Mouse (Mus musculus): ENCODE data around the gene Tmem11. TPM values are rescaled to one million over a fixed set of nuclear protein-coding genes. Genes with fewer than 3 reads are reported as not detected.
"Not testable (repeated sequence)": the region's sequence is repeated elsewhere in the genome, so short reads cannot be mapped to it uniquely, and the experiment has no call there.

Gene Tmem11
- polyA plus RNA-seq, 1 experiment: 55.5 TPM

GRCm38 (mm10) chr11:60871409-60871808, 7.7 kb downstream of the Tmem11 start:
- H3K27me3 ChIP-seq (ENCODE audit: control insufficient read depth, insufficient read depth, low read length): no peaks in the 10 kb centered on the region
- WGBS: 52% methylated on average over 4 of the region's 4 CpGs
- no peak overlapping the region for H3K27ac ChIP-seq (ENCODE audit: insufficient read depth, low read depth, low read length)
- no peak overlapping the region for H3K4me3 ChIP-seq (ENCODE audit: low read depth, low read length)
- H3K36me3 ChIP-seq (ENCODE audit: control insufficient read depth, insufficient read depth, low read length): peaks cover 8% of the 10 kb centered on the region
- peaks cover 3% of the 10 kb centered on the region; the same call in 1 of the 2 replicates for H3K4me1 ChIP-seq (ENCODE audit: control insufficient read depth, insufficient read depth, insufficient read length, low read length)
- TF ChIP-seq POLR2A (IDR thresholded peaks at IDR 0.05; ENCODE audit: low read depth, low read length): no peak
- TF ChIP-seq CTCF (IDR thresholded peaks at IDR 0.05; ENCODE audit: extremely low read depth, insufficient read length, insufficient replicate concordance, low read depth, low read length): no peak

- WGBS: 82% methylated on average over 6 of the region's 6 CpGs
Measured at GRCm38 (mm10) chr11:60869471-60869870, 9.6 kb downstream of the Tmem11 start.

GRCm38 (mm10) chr11:60867904-60868303, 11.2 kb downstream of the Tmem11 start:
- TF ChIP-seq CTCF (IDR thresholded peaks at IDR 0.05; ENCODE audit: extremely low read depth, insufficient read length, insufficient replicate concordance, low read depth, low read length): no peak
- 67% methylated on average over 8 of the region's 8 CpGs for WGBS
- Histone ChIP-seq H3K4me1 (ENCODE audit: control insufficient read depth, insufficient read depth, insufficient read length, low read length) (no peaks in the 10 kb centered on the region; the same call in 1 of the 2 replicates), H3K36me3 (ENCODE audit: control insufficient read depth, insufficient read depth, low read length) (peaks cover 28% of the 10 kb centered on the region), H3K27me3 (ENCODE audit: control insufficient read depth, insufficient read depth, low read length) (no peaks in the 10 kb centered on the region), H3K4me3 (ENCODE audit: low read depth, low read length) (no peak overlapping the region), H3K27ac (ENCODE audit: insufficient read depth, low read depth, low read length) (no peak overlapping the region)

More at GRCm38 (mm10) chr11:60869471-60869870, 9.6 kb downstream of the Tmem11 start:
- not testable (repeated sequence) for H3K27me3 ChIP-seq (ENCODE audit: control insufficient read depth, insufficient read depth, low read length); H3K4me3 ChIP-seq (ENCODE audit: low read depth, low read length); H3K4me1 ChIP-seq (ENCODE audit: control insufficient read depth, insufficient read depth, insufficient read length, low read length); H3K27ac ChIP-seq (ENCODE audit: insufficient read depth, low read depth, low read length)
- H3K36me3 ChIP-seq (ENCODE audit: control insufficient read depth, insufficient read depth, low read length): peaks cover 15% of the 10 kb centered on the region

GRCm38 (mm10) chr11:60867456-60867855, 11.6 kb downstream of the Tmem11 start:
- no peak overlapping the region for H3K4me3 ChIP-seq (ENCODE audit: low read depth, low read length)
- 62% methylated on average over 3 of the region's 3 CpGs for WGBS
- H3K36me3 ChIP-seq (ENCODE audit: control insufficient read depth, insufficient read depth, low read length): peaks cover 28% of the 10 kb centered on the region
- no peak overlapping the region for H3K27ac ChIP-seq (ENCODE audit: insufficient read depth, low read depth, low read length)
- TF ChIP-seq CTCF (IDR thresholded peaks at IDR 0.05; ENCODE audit: extremely low read depth, insufficient read length, insufficient replicate concordance, low read depth, low read length) (no peak), POLR2A (IDR thresholded peaks at IDR 0.05; ENCODE audit: low read depth, low read length) (no peak)
- no peaks in the 10 kb centered on the region for H3K27me3 ChIP-seq (ENCODE audit: control insufficient read depth, insufficient read depth, low read length)
- no peaks in the 10 kb centered on the region; the same call in 1 of the 2 replicates for H3K4me1 ChIP-seq (ENCODE audit: control insufficient read depth, insufficient read depth, insufficient read length, low read length)

- H3K27ac ChIP-seq (ENCODE audit: insufficient read depth, low read depth, low read length): no peak overlapping the region
- TF ChIP-seq CTCF (IDR thresholded peaks at IDR 0.05; ENCODE audit: extremely low read depth, insufficient read length, insufficient replicate concordance, low read depth, low read length): no peak
- no peak for TF ChIP-seq POLR2A (IDR thresholded peaks at IDR 0.05; ENCODE audit: low read depth, low read length)
- 29% methylated on average over 2 of the region's 2 CpGs for WGBS
- H3K4me1 ChIP-seq (ENCODE audit: control insufficient read depth, insufficient read depth, insufficient read length, low read length): no peaks in the 10 kb centered on the region; the same call in 1 of the 2 replicates
- H3K4me3 ChIP-seq (ENCODE audit: low read depth, low read length): no peak overlapping the region
- no peaks in the 10 kb centered on the region for H3K27me3 ChIP-seq (ENCODE audit: control insufficient read depth, insufficient read depth, low read length)
- H3K36me3 ChIP-seq (ENCODE audit: control insufficient read depth, insufficient read depth, low read length): peaks cover 34% of the 10 kb centered on the region
Measured at GRCm38 (mm10) chr11:60866021-60866420, 13.1 kb downstream of the Tmem11 start.

GRCm38 (mm10) chr11:60864916-60865315, 14.2 kb downstream of the Tmem11 start:
- 83% methylated on average over 14 of the region's 14 CpGs for WGBS
- Histone ChIP-seq H3K36me3 (ENCODE audit: control insufficient read depth, insufficient read depth, low read length) (peaks cover 33% of the 10 kb centered on the region), H3K4me3 (ENCODE audit: low read depth, low read length) (no peak overlapping the region), H3K27me3 (ENCODE audit: control insufficient read depth, insufficient read depth, low read length) (no peaks in the 10 kb centered on the region), H3K4me1 (ENCODE audit: control insufficient read depth, insufficient read depth, insufficient read length, low read length) (no peaks in the 10 kb centered on the region; the same call in 1 of the 2 replicates), H3K27ac (ENCODE audit: insufficient read depth, low read depth, low read length) (no peak overlapping the region)
- TF ChIP-seq POLR2A (IDR thresholded peaks at IDR 0.05; ENCODE audit: low read depth, low read length) (no peak), CTCF (IDR thresholded peaks at IDR 0.05; ENCODE audit: extremely low read depth, insufficient read length, insufficient replicate concordance, low read depth, low read length) (no peak)

GRCm38 (mm10) chr11:60864166-60864565, 14.9 kb downstream of the Tmem11 start:
- TF ChIP-seq CTCF (IDR thresholded peaks at IDR 0.05; ENCODE audit: extremely low read depth, insufficient read length, insufficient replicate concordance, low read depth, low read length): no peak
- no peak for TF ChIP-seq POLR2A (IDR thresholded peaks at IDR 0.05; ENCODE audit: low read depth, low read length)
- peaks cover 33% of the 10 kb centered on the region for H3K36me3 ChIP-seq (ENCODE audit: control insufficient read depth, insufficient read depth, low read length)
- no peak overlapping the region for H3K4me3 ChIP-seq (ENCODE audit: low read depth, low read length)
- WGBS: 92% methylated on average over 2 of the region's 2 CpGs
- no peaks in the 10 kb centered on the region for H3K27me3 ChIP-seq (ENCODE audit: control insufficient read depth, insufficient read depth, low read length)
- H3K4me1 ChIP-seq (ENCODE audit: control insufficient read depth, insufficient read depth, insufficient read length, low read length): no peaks in the 10 kb centered on the region; the same call in 1 of the 2 replicates
- no peak overlapping the region for H3K27ac ChIP-seq (ENCODE audit: insufficient read depth, low read depth, low read length)

- Histone ChIP-seq H3K4me3 (ENCODE audit: low read depth, low read length) (no peak overlapping the region), H3K36me3 (ENCODE audit: control insufficient read depth, insufficient read depth, low read length) (peaks cover 34% of the 10 kb centered on the region), H3K4me1 (ENCODE audit: control insufficient read depth, insufficient read depth, insufficient read length, low read length) (no peaks in the 10 kb centered on the region; the same call in 1 of the 2 replicates), H3K27me3 (ENCODE audit: control insufficient read depth, insufficient read depth, low read length) (no peaks in the 10 kb centered on the region), H3K27ac (ENCODE audit: insufficient read depth, low read depth, low read length) (no peak overlapping the region)
- no peak for TF ChIP-seq POLR2A (IDR thresholded peaks at IDR 0.05; ENCODE audit: low read depth, low read length)
- TF ChIP-seq CTCF (IDR thresholded peaks at IDR 0.05; ENCODE audit: extremely low read depth, insufficient read length, insufficient replicate concordance, low read depth, low read length): no peak
- 70% methylated on average over 4 of the region's 4 CpGs for WGBS
Measured at GRCm38 (mm10) chr11:60863196-60863595, 15.9 kb downstream of the Tmem11 start.
